Mouse (Mus musculus) kidney, adult 2 months (tissue): ENCODE results near the gene Tmem80.

ENCODE experiments used
- CTCF ChIP-seq: fragments of 200-500 bp; conservative IDR thresholded peaks from 2 replicates; pipeline ENCODE4 v1.5.1; 2011; ENCODE audit warnings: low read depth, mild to moderate bottlenecking, control low read depth, low read length, moderate library complexity, mixed read lengths; ENCODE audit not compliant: insufficient read depth, insufficient read length
- POLR2A ChIP-seq: fragments of 200-500 bp; IDR thresholded peaks from one replicate; pipeline ENCODE4 v1.6.1; 2011; ENCODE audit warnings: low read depth, low read length, control low read depth

GRCm38 (mm10) chr7:141373611-141374010 lies 46.1 kb downstream of the Tmem80 start:
- no peak for TF ChIP-seq CTCF
- TF ChIP-seq POLR2A: no peak
